Mouse (Mus musculus) kidney, adult 2 months (tissue): ENCODE results near the gene Clpp. TPM values are rescaled to one million over a fixed set of nuclear protein-coding genes. Genes with fewer than 3 reads are reported as not detected.

Experiments
- DNase-seq: peaks from one replicate; pipeline ENCODE4 v3.0.0; 2021
- H3K27ac ChIP-seq: fragments of 200-500 bp; 2 replicates; pipeline ENCODE4 v1.5.1; 2012; ENCODE audit warnings: low read depth, low read length, control low read depth, inconsistent platforms; ENCODE audit not compliant: insufficient read depth
- H3K27me3 ChIP-seq: fragments of 200-500 bp; replicated peaks from 2 replicates; pipeline ENCODE4 v1.6.1; 2012; ENCODE audit warnings: mild to moderate bottlenecking, moderate library complexity, low read length, inconsistent platforms; ENCODE audit not compliant: control insufficient read depth, insufficient read depth
- H3K36me3 ChIP-seq: fragments of 200-500 bp; 2 replicates; pipeline ENCODE4 v1.6.1; 2012; ENCODE audit warnings: mild to moderate bottlenecking, moderate library complexity, low read length, inconsistent platforms; ENCODE audit not compliant: control insufficient read depth, insufficient read depth
- H3K4me1 ChIP-seq: fragments of 200-500 bp; 2 replicates; pipeline ENCODE4 v1.6.1; 2011; ENCODE audit warnings: low read length; ENCODE audit not compliant: control insufficient read depth, insufficient read depth
- H3K4me3 ChIP-seq: fragments of 200-500 bp; 2 replicates; pipeline ENCODE4 v1.5.1; 2011; ENCODE audit warnings: mild to moderate bottlenecking, low read depth, low read length, control low read depth; ENCODE audit not compliant: insufficient read depth
- CTCF ChIP-seq: fragments of 200-500 bp; conservative IDR thresholded peaks from 2 replicates; pipeline ENCODE4 v1.5.1; 2011; ENCODE audit warnings: low read depth, mild to moderate bottlenecking, control low read depth, low read length, moderate library complexity, mixed read lengths; ENCODE audit not compliant: insufficient read depth, insufficient read length
- POLR2A ChIP-seq: fragments of 200-500 bp; IDR thresholded peaks from one replicate; pipeline ENCODE4 v1.6.1; 2011; ENCODE audit warnings: low read depth, low read length, control low read depth
- WGBS: fragments of 180-500 bp; shearing (Covaris S2); methylation state at CpG from one replicate; pipeline ENCODE4 v1.1.7; 2018; 5-methylcytosine and 5-hydroxymethylcytosine counted together
- polyA plus RNA-seq: library from polyadenylated mRNA; depleted of rRNA; stranded (reverse); fragments of >200 nt; gene quantifications from 2 replicates; pipeline ENCODE4 v1.2.3, GENCODE M21; 2012

Clpp gene
- polyA plus RNA-seq, 1 experiment, result 245 TPM

- Histone ChIP-seq H3K27me3 (no peaks in the 10 kb centered on the region), H3K4me3 (no peak overlapping the region), H3K27ac (no peak overlapping the region), H3K36me3 (no peaks in the 10 kb centered on the region), H3K4me1 (peaks cover 4% of the 10 kb centered on the region; the same call in 1 of the 2 replicates)
- 83% methylated on average over 7 of the region's 7 CpGs for WGBS
- no peak for DNase-seq
- TF ChIP-seq POLR2A (no peak), CTCF (no peak)
Observed at GRCm38 (mm10) chr17:56988441-56988840, 1.7 kb upstream of the Clpp start.

DNA sequence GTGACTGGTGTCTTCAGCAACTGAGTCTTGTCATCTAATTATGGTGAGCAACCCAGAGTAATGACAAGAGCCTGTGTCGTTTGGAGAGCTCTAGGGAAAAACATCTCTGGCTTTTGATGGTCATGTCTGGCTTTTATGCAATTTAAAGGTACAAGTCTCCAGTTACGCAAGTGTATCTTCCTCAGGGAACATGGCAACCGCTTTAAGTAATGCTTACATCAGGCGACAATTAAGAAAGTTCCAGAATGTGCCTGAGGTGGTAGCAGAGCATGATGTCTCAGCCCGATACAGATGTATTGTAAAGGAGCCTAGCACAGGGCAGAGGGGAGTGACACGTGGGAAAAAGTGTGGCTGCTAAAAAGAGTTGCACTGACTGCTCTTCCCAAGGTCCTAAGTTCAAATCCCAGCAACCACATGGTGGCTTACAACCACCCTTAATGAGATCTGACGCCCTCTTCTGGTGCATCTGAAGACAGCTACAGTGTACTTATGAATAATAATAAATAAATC lies 1.1 kb upstream of the Clpp start:
- TF ChIP-seq POLR2A (no peak), CTCF (no peak)
- Histone ChIP-seq H3K4me3 (no peak overlapping the region), H3K27ac (no peak overlapping the region), H3K4me1 (peaks cover 4% of the 10 kb centered on the region; the same call in 1 of the 2 replicates), H3K36me3 (no peaks in the 10 kb centered on the region; the same call in 1 of the 2 replicates), H3K27me3 (no peaks in the 10 kb centered on the region)
- 71% methylated on average over 7 of the region's 7 CpGs for WGBS
- no peak for DNase-seq

- H3K36me3 ChIP-seq, result no peaks in the 10 kb centered on the region; the same call in 1 of the 2 replicates
- peak overlapping the region; percentile 69 for H3K4me3 ChIP-seq
- no peak for TF ChIP-seq CTCF
- no peak for TF ChIP-seq POLR2A
- H3K27ac ChIP-seq, result peak overlapping the region; percentile 49
- 2% methylated on average over 25 of the region's 25 CpGs for WGBS
- no peaks in the 10 kb centered on the region for H3K27me3 ChIP-seq
- peaks cover 4% of the 10 kb centered on the region; the same call in 1 of the 2 replicates for H3K4me1 ChIP-seq
- peak; percentile 90 for DNase-seq
Observed at GRCm38 (mm10) chr17:56989467-56990114, 514 bp upstream of the Clpp start.

GRCm38 (mm10) chr17:56990966-56991365 lies 861 bp downstream of the Clpp start:
- DNase-seq, result no peak
- Histone ChIP-seq H3K4me3 (peak overlapping the region; percentile 95), H3K36me3 (no peaks in the 10 kb centered on the region; the same call in 1 of the 2 replicates), H3K4me1 (peaks cover 4% of the 10 kb centered on the region; the same call in 1 of the 2 replicates), H3K27ac (no peak overlapping the region), H3K27me3 (no peaks in the 10 kb centered on the region)
- no peak for TF ChIP-seq CTCF
- no peak for TF ChIP-seq POLR2A
- WGBS, result 69% methylated on average over 2 of the region's 2 CpGs

DNA sequence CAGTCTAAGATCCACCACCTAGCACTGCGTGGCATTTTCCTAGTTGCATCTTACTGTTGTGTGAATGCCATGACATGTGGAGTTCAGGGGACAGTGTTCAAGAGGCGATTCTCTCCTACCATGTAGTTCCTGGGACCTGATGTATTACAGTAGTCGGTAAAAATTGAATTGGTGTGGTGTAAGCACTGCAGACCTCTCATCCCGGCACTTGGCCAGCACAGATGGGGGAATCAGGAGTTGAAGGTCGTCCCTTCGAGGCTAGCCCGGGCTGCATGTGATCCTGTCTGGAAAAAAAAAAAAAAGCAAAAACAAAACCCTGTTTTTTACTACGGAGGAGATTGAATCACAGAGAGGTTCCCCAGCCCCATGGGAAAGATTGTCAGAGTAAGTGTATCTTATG lies 4.9 kb downstream of the Clpp start:
- H3K36me3 ChIP-seq, result no peaks in the 10 kb centered on the region; the same call in 1 of the 2 replicates
- no peak overlapping the region for H3K27ac ChIP-seq
- peaks cover 7% of the 10 kb centered on the region; the same call in 1 of the 2 replicates for H3K4me1 ChIP-seq
- no peak overlapping the region for H3K4me3 ChIP-seq
- H3K27me3 ChIP-seq, result no peaks in the 10 kb centered on the region
- TF ChIP-seq POLR2A, result no peak
- TF ChIP-seq CTCF, result no peak
- DNase-seq, result no peak
- whole genome bisulfite sequencing, result 84% methylated on average over 8 of the region's 8 CpGs

- no peak for DNase-seq
- Histone ChIP-seq H3K4me3 (no peak overlapping the region), H3K27ac (no peak overlapping the region), H3K4me1 (peaks cover 3% of the 10 kb centered on the region; the same call in 1 of the 2 replicates), H3K27me3 (no peaks in the 10 kb centered on the region), H3K36me3 (no peaks in the 10 kb centered on the region; the same call in 1 of the 2 replicates)
- TF ChIP-seq POLR2A, result no peak
- TF ChIP-seq CTCF, result no peak
- WGBS, result 61% methylated on average over 2 of the region's 2 CpGs
Observed at GRCm38 (mm10) chr17:56996506-56996905, 6.4 kb downstream of the Clpp start.

GRCm38 (mm10) chr17:56997029-56997667 lies 7.0 kb downstream of the Clpp start, which contains the start of gene Alkbh7:
TSS of gene Alkbh7 (plus strand) at chr17:56997339.
- Histone ChIP-seq H3K27ac (peak within 1 kb of the TSS; percentile 82), H3K4me1 (peaks cover 3% of the 10 kb centered on the region; the same call in 1 of the 2 replicates), H3K4me3 (peak within 1 kb of the TSS; percentile 90), H3K36me3 (no peaks in the 10 kb centered on the region; the same call in 1 of the 2 replicates), H3K27me3 (no peaks in the 10 kb centered on the region)
- peak; percentile 99 for DNase-seq
- under 1% methylated on average over 38 of the region's 38 CpGs for WGBS
- TF ChIP-seq CTCF (peak; percentile 93), POLR2A (no peak)
